11 mouse cellular contexts compared by ENCODE assay signal in the genomic region with DNA sequence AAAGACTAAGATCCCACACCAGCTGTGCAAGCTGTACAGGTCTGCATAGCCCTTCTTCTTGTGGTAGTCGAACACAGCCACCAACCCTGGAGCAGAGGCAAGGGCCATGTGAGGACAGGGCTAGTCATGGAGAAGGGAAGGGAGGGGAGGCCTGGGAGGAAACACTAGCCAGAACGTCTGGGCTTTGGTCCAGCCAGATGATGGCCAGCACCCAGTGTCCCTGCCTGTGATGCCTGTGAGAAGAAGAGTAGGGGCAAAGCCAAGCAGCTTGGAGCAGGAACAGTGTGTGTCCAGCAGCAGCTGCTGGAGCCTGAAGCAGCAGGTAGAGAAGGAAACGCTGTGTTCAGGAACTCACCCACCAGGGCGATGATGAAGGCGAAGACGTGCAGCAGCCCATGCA. TPM values are rescaled to one million over a fixed set of nuclear protein-coding genes. Genes with fewer than 3 reads are reported as not detected.
DNase-seq lines count a peak whose midpoint lies in the region; ATAC-seq lines count a peak whose summit lies in the region.
"Had no signal": no experiment of that assay in that cellular context is flagged by ENCODE, and none has a peak within 500 bp of the region (broad histone marks: within the 10 kb centered on the region; RNA-seq: fewer than 3 reads in every experiment).

No protein-coding gene starts in this region.

- no peak overlapping the region for H3K9ac ChIP-seq in kidney, embryonic 14.5 days (ENCODE audit: low read depth, low read length)
- no peak overlapping the region for H3K9ac ChIP-seq in midbrain, embryonic 11.5 days (ENCODE audit: low read length)

- no peak for ATAC-seq in kidney, embryonic 14.5 days (ENCODE audit: low FRiP score, low TSS enrichment)
- no peak for ATAC-seq in midbrain, embryonic 11.5 days (ENCODE audit: low FRiP score)

- H3K9me3 ChIP-seq in kidney, embryonic 14.5 days (ENCODE audit: control insufficient read depth, low read length), result no peaks in the 10 kb centered on the region
- no peaks in the 10 kb centered on the region for H3K9me3 ChIP-seq in midbrain, embryonic 11.5 days (ENCODE audit: control insufficient read depth, low read length)
- H3K9me3 ChIP-seq: megakaryocyte, embryonic 14.5 days had no signal

- peak; percentile 19 to 57 for DNase-seq in kidney, adult 8-10 months
- DNase-seq in adrenal gland, postnatal 25 days, result peak; percentile 56
- peak; percentile 89 for DNase-seq in gastrocnemius, postnatal 10 days
- peak; percentile 64 for DNase-seq in lung, postnatal 14 days
- no peak for DNase-seq in spleen, postnatal 14 days (ENCODE audit: low spot score in 2 of 2)
- DNase-seq in retina, embryonic 14.5 days (ENCODE audit: low spot score), result no peak
- DNase-seq in midbrain, embryonic 11.5 days (ENCODE audit: low spot score, missing footprints), result no peak

- no peak overlapping the region for H3K4me2 ChIP-seq in kidney, embryonic 14.5 days (replicated peaks; ENCODE audit: low read depth, low read length)
- no peak overlapping the region for H3K4me2 ChIP-seq in midbrain, embryonic 11.5 days

- no peak overlapping the region for H3K27ac ChIP-seq in kidney, embryonic 14.5 days (ENCODE audit: low read depth, low read length)
- H3K27ac ChIP-seq in midbrain, embryonic 11.5 days (ENCODE audit: low read depth, low read length), result no peak overlapping the region

- no peaks in the 10 kb centered on the region for H3K36me3 ChIP-seq in kidney, embryonic 14.5 days (ENCODE audit: control insufficient read depth, insufficient read depth, low read length)
- H3K36me3 ChIP-seq in midbrain, embryonic 11.5 days (ENCODE audit: control insufficient read depth, insufficient read depth, low read length), result no peaks in the 10 kb centered on the region

- no peaks in the 10 kb centered on the region for H3K4me1 ChIP-seq in kidney, embryonic 14.5 days (ENCODE audit: control insufficient read depth, insufficient read depth, low read length)
- H3K4me1 ChIP-seq in midbrain, embryonic 11.5 days (ENCODE audit: control insufficient read depth, insufficient read depth, low read length), result peaks cover 4% of the 10 kb centered on the region; the same call in 1 of the 2 replicates
- H3K4me1 ChIP-seq: megakaryocyte, embryonic 14.5 days had no signal

- no peak overlapping the region for H3K4me3 ChIP-seq in kidney, embryonic 14.5 days (ENCODE audit: low read length)
- no peak overlapping the region for H3K4me3 ChIP-seq in midbrain, embryonic 11.5 days (ENCODE audit: low read depth, low read length)
- H3K4me3 ChIP-seq: megakaryocyte, embryonic 14.5 days had no signal

- 85% methylated on average over 6 of the region's 6 CpGs for WGBS in kidney, embryonic 14.5 days
- WGBS in midbrain, embryonic 11.5 days, result 91% methylated on average over 6 of the region's 6 CpGs

- H3K27me3 ChIP-seq in kidney, embryonic 14.5 days (ENCODE audit: control insufficient read depth, insufficient read depth, low read length), result no peaks in the 10 kb centered on the region
- no peaks in the 10 kb centered on the region for H3K27me3 ChIP-seq in midbrain, embryonic 11.5 days (ENCODE audit: control insufficient read depth, insufficient read depth, low read length)

RNA-seq across cellular contexts. Expression of a gene that starts 16.9 kb away (rescaled TPM):
- 16.9 and 25.2 TPM in 2 replicates for polyA plus RNA-seq in kidney, embryonic 14.5 days (2014; fragmentation: Nextera tagmentation; extraction: Ambion mirVana)
- 124 and 195 TPM in 2 replicates for total RNA-seq in adrenal gland, postnatal 25 days (2021)
- 1 to 10 TPM; 5.8 to 6.6 TPM for total RNA-seq in gastrocnemius, postnatal 10 days (2021)
- 10.1 and 11.6 TPM in 2 replicates for polyA plus RNA-seq in midbrain, embryonic 11.5 days (2014; fragmentation: Nextera tagmentation; extraction: Ambion mirVana)

RNA-seq across cellular contexts. Expression of a gene that starts 31.5 kb away (rescaled TPM):
- polyA plus RNA-seq in kidney, embryonic 14.5 days (2014; fragmentation: Nextera tagmentation; extraction: Ambion mirVana), result 1.4 and 4.8 TPM in 2 replicates
- total RNA-seq in adrenal gland, postnatal 25 days (2021), result 7.3 and 8.2 TPM in 2 replicates
- total RNA-seq in gastrocnemius, postnatal 10 days (2021), result 10 to 100 TPM; 40.0 to 40.5 TPM
- 0.57 and 0.89 TPM in 2 replicates for polyA plus RNA-seq in midbrain, embryonic 11.5 days (2014; fragmentation: Nextera tagmentation; extraction: Ambion mirVana)

RNA-seq across cellular contexts. Expression of a gene that starts 58.3 kb away (rescaled TPM):
- polyA plus RNA-seq in kidney, embryonic 14.5 days (2014; fragmentation: Nextera tagmentation; extraction: Ambion mirVana), result not detected in 2 replicates
- not detected in 2 replicates for total RNA-seq in adrenal gland, postnatal 25 days (2021)
- total RNA-seq in gastrocnemius, postnatal 10 days (2021), result not detected
- not detected in 2 replicates for polyA plus RNA-seq in midbrain, embryonic 11.5 days (2014; fragmentation: Nextera tagmentation; extraction: Ambion mirVana)
- total RNA-seq: layer of hippocampus, adult 18-20 months had no signal
- polyA plus RNA-seq: stomach, embryonic 14.5 days had no signal

Comparison
In these comparisons a context has a peak if more than half of its experiments do, and no peak if none do; other contexts are left out.
1. DNase-seq: peak in kidney, adult 8-10 months (2 of 2), adrenal gland, postnatal 25 days (single experiment), gastrocnemius, postnatal 10 days (single experiment) and lung, postnatal 14 days (single experiment); none in spleen, postnatal 14 days (0 of 2), retina, embryonic 14.5 days (single experiment) and midbrain, embryonic 11.5 days (single experiment).
2. RNA of a gene that starts 16.9 kb away (total RNA-seq): 124 to 195 TPM in adrenal gland, postnatal 25 days; 5.8 to 6.6 TPM in gastrocnemius, postnatal 10 days; every median in the first group is over 10 times any median in the second.